9 mouse cellular contexts compared by ENCODE assay signal in the genomic region with DNA sequence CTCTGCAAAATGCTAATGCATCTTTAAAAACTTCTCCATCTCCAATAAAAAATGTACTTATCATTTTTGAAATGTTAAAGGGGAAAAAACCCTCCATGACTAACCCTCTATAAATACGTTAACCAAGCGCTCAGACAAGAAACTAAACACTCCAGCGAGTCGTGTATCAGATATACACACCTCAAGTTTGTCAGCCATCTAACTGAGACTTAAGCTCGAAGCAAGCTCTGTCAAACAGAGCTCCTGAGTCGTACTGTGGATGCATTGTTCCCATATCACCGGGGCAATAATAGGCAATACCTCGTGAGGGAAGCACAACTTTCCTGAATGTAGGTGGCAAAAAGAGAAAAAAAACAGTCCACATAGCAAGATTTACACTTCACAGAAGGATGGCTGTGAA.
DNase-seq lines count a peak whose midpoint lies in the region; ATAC-seq and TF ChIP-seq lines count a peak whose summit lies in the region.
"Had no signal": no experiment of that assay in that cellular context is flagged by ENCODE, and none has a peak within 500 bp of the region (broad histone marks: within the 10 kb centered on the region; RNA-seq: fewer than 3 reads in every experiment).

No protein-coding gene starts in this region.

- no peak overlapping the region for H3ac ChIP-seq in myocyte (ENCODE audit: control insufficient read depth, insufficient read length)

- H3K36me3 ChIP-seq in kidney, postnatal 0 days (ENCODE audit: insufficient read depth, low read length) = no peaks in the 10 kb centered on the region
- H3K36me3 ChIP-seq in intestine, embryonic 15.5 days = no peaks in the 10 kb centered on the region
- no peaks in the 10 kb centered on the region for H3K36me3 ChIP-seq in myocyte (ENCODE audit: control insufficient read depth, insufficient read depth)
- H3K36me3 ChIP-seq: hindbrain, embryonic 15.5 days had no signal

- no peak overlapping the region for H3K9ac ChIP-seq in kidney, postnatal 0 days (ENCODE audit: low read depth, low read length)
- H3K9ac ChIP-seq in intestine, embryonic 15.5 days = no peak overlapping the region
- H3K9ac ChIP-seq: hindbrain, embryonic 15.5 days had no signal

- ATAC-seq in kidney, postnatal 0 days (replicated peaks; ENCODE audit: low FRiP score, low read depth) = no peak
- ATAC-seq in activated CD4-positive, CD25-positive, alpha-beta regulatory T cell, adult 4 months = peak; percentile 2
- ATAC-seq in intestine, embryonic 15.5 days = no peak
- no peak for ATAC-seq in monocyte, adult 5-6 weeks (replicated peaks; ENCODE audit: insufficient number of reproducible peaks, low FRiP score, low TSS enrichment, poor library complexity, severe bottlenecking)

- peak overlapping the region; percentile 47 for H3K4me2 ChIP-seq in kidney, postnatal 0 days (ENCODE audit: low read length)
- peak overlapping the region; percentile 48 for H3K4me2 ChIP-seq in intestine, embryonic 15.5 days (replicated peaks)
- peak overlapping the region; percentile 82 for H3K4me2 ChIP-seq in myocyte (ENCODE audit: low read depth)
- H3K4me2 ChIP-seq: hindbrain, embryonic 15.5 days had no signal

- no peaks in the 10 kb centered on the region for H3K27me3 ChIP-seq in kidney, postnatal 0 days (ENCODE audit: insufficient read depth, low read length)
- H3K27me3 ChIP-seq in intestine, embryonic 15.5 days (replicated peaks) = no peaks in the 10 kb centered on the region
- no peaks in the 10 kb centered on the region for H3K27me3 ChIP-seq in myocyte (ENCODE audit: control insufficient read depth, insufficient read depth, insufficient read length)
- H3K27me3 ChIP-seq: hindbrain, embryonic 15.5 days had no signal

- TF ChIP-seq POLR2A in myocyte (IDR thresholded peaks at IDR 0.05; ENCODE audit: insufficient read length, low read depth) = no peak

- DNase-seq in kidney, postnatal 0 days (ENCODE audit: low spot score) = no peak
- DNase-seq in kidney, adult 11 months = no peak
- no peak for DNase-seq in frontal cortex, adult 2 months (ENCODE audit: extremely low spot score in 1 of 2, low spot score in 1 of 2)
- DNase-seq: cerebellum, adult 2 months had no signal

- TF ChIP-seq CTCF in kidney, postnatal 0 days (IDR thresholded peaks at IDR 0.05; ENCODE audit: low read depth) = no peak

- no peaks in the 10 kb centered on the region; the same call in none of the 2 replicates for H3K4me1 ChIP-seq in kidney, postnatal 0 days (replicated peaks; ENCODE audit: insufficient read depth, low read length)
- peaks cover 19% of the 10 kb centered on the region; the same call in 1 of the 2 replicates for H3K4me1 ChIP-seq in intestine, embryonic 15.5 days (replicated peaks)
- H3K4me1 ChIP-seq: hindbrain, embryonic 15.5 days had no signal

- no peaks in the 10 kb centered on the region for H3K9me3 ChIP-seq in kidney, postnatal 0 days (replicated peaks; ENCODE audit: low read length)
- no peaks in the 10 kb centered on the region for H3K9me3 ChIP-seq in intestine, embryonic 15.5 days
- H3K9me3 ChIP-seq: hindbrain, embryonic 15.5 days had no signal

- no peaks in the 10 kb centered on the region for H3K79me2 ChIP-seq in myocyte (ENCODE audit: control insufficient read depth, insufficient read depth)

- H3K27ac ChIP-seq in kidney, postnatal 0 days = peak overlapping the region; percentile 63; the same call in 1 of the 2 replicates
- H3K27ac ChIP-seq in intestine, embryonic 15.5 days = peak overlapping the region; percentile 58; the same call in 1 of the 2 replicates
- H3K27ac ChIP-seq: hindbrain, embryonic 15.5 days had no signal

- WGBS in kidney, postnatal 0 days = 27% methylated on average over 8 of the region's 8 CpGs
- 26% methylated on average over 8 of the region's 8 CpGs for WGBS in intestine, embryonic 15.5 days

- no peak overlapping the region for H3K4me3 ChIP-seq in kidney, postnatal 0 days (replicated peaks; ENCODE audit: low read depth, low read length)
- no peak overlapping the region for H3K4me3 ChIP-seq in intestine, embryonic 15.5 days (replicated peaks)
- peak overlapping the region; percentile 11 for H3K4me3 ChIP-seq in myocyte
- H3K4me3 ChIP-seq: hindbrain, embryonic 15.5 days had no signal

TF ChIP-seq in myocyte, 11 proteins besides CTCF, POLR2A, EP300 and RAD21:
- TF ChIP-seq TCF12 (IDR thresholded peaks at IDR 0.05; ENCODE audit: insufficient read depth, poor library complexity, severe bottlenecking) = no peak
- TF ChIP-seq CEBPB (IDR thresholded peaks at IDR 0.05; ENCODE audit: insufficient read depth, poor library complexity, severe bottlenecking) = no peak
- no peak for TF ChIP-seq MYOD1 (IDR thresholded peaks at IDR 0.05; ENCODE audit: control insufficient read depth in 1 of 3, insufficient read length in 2 of 3, low read depth in 2 of 3)
- no peak for TF ChIP-seq TCF3 (IDR thresholded peaks at IDR 0.05; ENCODE audit: insufficient read length, low read depth)
- TF ChIP-seq E2F4 (IDR thresholded peaks at IDR 0.05; ENCODE audit: insufficient read depth) = no peak
- no peak for TF ChIP-seq REST (IDR thresholded peaks at IDR 0.05; ENCODE audit: insufficient read depth, insufficient read length)
- no peak for TF ChIP-seq POLR2AphosphoS2 (IDR thresholded peaks at IDR 0.05; ENCODE audit: insufficient read length, low read depth)
- TF ChIP-seq USF1 (IDR thresholded peaks at IDR 0.05; ENCODE audit: low read depth) = no peak
- no peak for TF ChIP-seq MYOG (IDR thresholded peaks at IDR 0.05; ENCODE audit: control insufficient read depth in 1 of 3, insufficient read depth in 1 of 3, insufficient read length in 2 of 3, low read depth in 2 of 3)
- no peak for TF ChIP-seq MAX (IDR thresholded peaks at IDR 0.05; ENCODE audit: low read depth)
- no peak for TF ChIP-seq SRF (IDR thresholded peaks at IDR 0.05; ENCODE audit: control insufficient read depth, insufficient read length, low read depth)
